Mouse (Mus musculus) left cerebral cortex, postnatal 10 days (tissue): ENCODE data around the gene Acadvl. TPM values are rescaled to one million over a fixed set of nuclear protein-coding genes. Genes with fewer than 3 reads are reported as not detected.

Experiments
- DNase-seq, 2 experiments: peaks; one replicate each; pipeline ENCODE4 v3.0.0; 2021 to 2022; ENCODE audit warnings: low spot score in 2 of 2, mixed read lengths in 1 of 2; ENCODE audit errors: extremely low spot score in 1 of 2
- intact Hi-C: fragments of 180-260 bp; cut with DNase I; formaldehyde crosslinking; loops from one replicate; pipeline ENCODE4 v1.15.1; 2025
- microRNA-seq: library from miRNA; unstranded; fragments of <30 nt; microRNA quantifications from one replicate; pipeline ENCODE4 v1.2.0, GENCODE M21; 2022
- total RNA-seq, 2 experiments: library from RNA; stranded (reverse); gene quantifications; 2 replicates each; pipeline ENCODE4 v1.2.3; 2021

Gene Acadvl
- total RNA-seq, 2 experiments from 2014 or later: 44.8 to 48.0 TPM

GRCm38 (mm10) chr11:69964650-69965270 is 50.5 kb downstream of the Acadvl start, which contains the start of gene Cldn7:
Cldn7 (plus strand) TSS chr11:69964779.
- no peak for DNase-seq
- intact Hi-C loops: no loop called here

GRCm38 (mm10) chr11:69961841-69962240 is 53.4 kb downstream of the Acadvl start:
- intact Hi-C loops: no loop called here
- DNase-seq: no peak

- DNase-seq: no peak
- intact Hi-C loops: no loop called here
Measured at GRCm38 (mm10) chr11:69960616-69961015, 54.6 kb downstream of the Acadvl start.

Small RNA genes lying within 50 kb of the gene (microRNA-seq; reads per million reads assigned to microRNA genes)
- gene Gm44349 (not detected), gene Mir324 (11,152 reads per million, percentile 96 among the genes with 10 or more reads in this experiment)

Other genes starting within 250 kb of the Acadvl start
- gene Zbtb4, start 249.5 kb downstream of the Acadvl start, total RNA-seq: 10 to 100 TPM; 57.1 to 67.6 TPM
- 1 to 10 TPM in 1 of 2 experiments, under 1 TPM in 1; 0.95 to 1.2 TPM for gene Chrnb1, start 219.5 kb downstream of the Acadvl start, total RNA-seq
- 10 to 100 TPM; 20.0 to 21.5 TPM for gene Fgf11, start 213.6 kb downstream of the Acadvl start, total RNA-seq
- not detected for gene Tmem102, start 209.8 kb downstream of the Acadvl start, total RNA-seq
- not detected for gene Gm39566, start 200.1 kb downstream of the Acadvl start, total RNA-seq
- gene Spem2, start 196.9 kb downstream of the Acadvl start, total RNA-seq: not detected
- under 1 TPM; 0.45 to 0.57 TPM for gene Spem1, start 193.2 kb downstream of the Acadvl start, total RNA-seq
- 100 to 1,000 TPM; 268 to 274 TPM for gene Nlgn2, start 177.6 kb downstream of the Acadvl start, total RNA-seq
- gene Tmem256, start 176.9 kb downstream of the Acadvl start, total RNA-seq: 100 to 1,000 TPM; 151 to 159 TPM
- gene Plscr3, start 169.0 kb downstream of the Acadvl start, total RNA-seq: 10 to 100 TPM; 28.4 to 32.2 TPM
- gene Tnk1, start 156.7 kb downstream of the Acadvl start, total RNA-seq: under 1 TPM; 0.11 to 0.14 TPM
- not detected for gene Tmem95, start 137.4 kb downstream of the Acadvl start, total RNA-seq
- gene Kctd11, start 134.0 kb downstream of the Acadvl start, total RNA-seq: under 1 TPM; 0.57 to 0.62 TPM
- under 1 TPM; 0.15 to 0.26 TPM for gene Acap1, start 119.9 kb downstream of the Acadvl start, total RNA-seq
- 1 to 10 TPM; 1.8 TPM for gene 2810408A11Rik, start 114.4 kb downstream of the Acadvl start, total RNA-seq
- 100 to 1,000 TPM; 126 to 129 TPM for gene Neurl4, start 114.3 kb downstream of the Acadvl start, total RNA-seq
- 10 to 100 TPM; 24.8 to 25.7 TPM for gene Gps2, start 101.5 kb downstream of the Acadvl start, total RNA-seq
- gene Eif5a, start 93.5 kb downstream of the Acadvl start, total RNA-seq: 100 to 1,000 TPM; 525 to 535 TPM
- 1 to 10 TPM; 9.5 TPM for gene Ybx2, start 79.6 kb downstream of the Acadvl start, total RNA-seq
- gene Slc2a4, start 67.2 kb downstream of the Acadvl start, total RNA-seq: 1 to 10 TPM; 1.3 to 1.4 TPM
- not detected for gene Cldn7, start 50.6 kb downstream of the Acadvl start, total RNA-seq
- gene Ctdnep1, start 34.3 kb downstream of the Acadvl start, total RNA-seq: 100 to 1,000 TPM; 104 to 118 TPM
- gene Elp5, start 32.9 kb downstream of the Acadvl start, total RNA-seq: 100 to 1,000 TPM; 114 to 125 TPM
- gene Gabarap, start 24.3 kb downstream of the Acadvl start, total RNA-seq: 100 to 1,000 TPM; 252 to 266 TPM
- gene Phf23, start 19.6 kb downstream of the Acadvl start, total RNA-seq: 10 to 100 TPM; 35.2 to 38.6 TPM
- 10 to 100 TPM; 27.5 to 30.3 TPM for gene Dvl2, start 14.8 kb downstream of the Acadvl start, total RNA-seq
- gene Dlg4, start 1.5 kb upstream of the Acadvl start, total RNA-seq: 100 to 1,000 TPM; 871 to 875 TPM
- gene Asgr1, start 38.7 kb upstream of the Acadvl start, total RNA-seq: 1 to 10 TPM; 1.4 to 1.5 TPM
- not detected for gene Asgr2, start 77.2 kb upstream of the Acadvl start, total RNA-seq
- under 1 TPM; 0.30 to 0.36 TPM for gene Mgl2, start 114.9 kb upstream of the Acadvl start, total RNA-seq
- gene Clec10a, start 140.8 kb upstream of the Acadvl start, total RNA-seq: 1 to 10 TPM; 1.2 to 3.4 TPM
- gene Slc16a11, start 197.3 kb upstream of the Acadvl start, total RNA-seq: 10 to 100 TPM; 33.9 to 37.1 TPM
- 10 to 100 TPM in 1 of 2 experiments, 1 to 10 TPM in 1; 8.9 to 10.6 TPM for gene Slc16a13, start 205.7 kb upstream of the Acadvl start, total RNA-seq
- 1 to 10 TPM; 7.1 to 8.6 TPM for gene Bcl6b, start 214.4 kb upstream of the Acadvl start, total RNA-seq
- gene 0610010K14Rik, start 222.5 kb upstream of the Acadvl start, total RNA-seq: 10 to 100 TPM; 53.7 to 54.1 TPM
- 1 to 10 TPM; 6.0 to 8.7 TPM for gene Gm21988, start 224.4 kb upstream of the Acadvl start, total RNA-seq
- 100 to 1,000 TPM; 279 to 285 TPM for gene Rnasek, start 224.4 kb upstream of the Acadvl start, total RNA-seq
- gene Alox12, start 239.9 kb upstream of the Acadvl start, total RNA-seq: under 1 TPM; 0.32 to 0.41 TPM